Mouse (Mus musculus) midbrain, postnatal 0 days (tissue): ENCODE results near the gene Nat9. TPM values are rescaled to one million over a fixed set of nuclear protein-coding genes. Genes with fewer than 3 reads are reported as not detected.

Experiments used
- ATAC-seq: fragments of 200-750 bp; cut with Nextera tagmentation; 2 replicates; pipeline ENCODE4 v1.8.0; 2017; ENCODE audit warnings: moderate number of reproducible peaks, mild to moderate bottlenecking, moderate TSS enrichment, moderate library complexity; ENCODE audit not compliant: low FRiP score
- DNase-seq: peaks from one replicate; pipeline ENCODE4 v3.0.0-alpha.2; 2015; ENCODE audit warnings: low spot score
- H3K27ac ChIP-seq: fragments of 300-500 bp; sonication (generic); 2 replicates; pipeline ENCODE4 v1.5.1; 2014; ENCODE audit warnings: low read depth, mild to moderate bottlenecking, low read length, mixed read lengths
- H3K27me3 ChIP-seq: fragments of 300-500 bp; sonication (generic); 2 replicates; pipeline ENCODE4 v1.6.1; 2014; ENCODE audit warnings: low read length, control low read depth, mixed read lengths; ENCODE audit not compliant: insufficient read depth
- H3K36me3 ChIP-seq: fragments of 300-500 bp; sonication (generic); 2 replicates; pipeline ENCODE4 v1.6.1; 2014; ENCODE audit warnings: low read length, control low read depth, mixed read lengths; ENCODE audit not compliant: insufficient read depth
- H3K4me1 ChIP-seq: fragments of 300-500 bp; sonication (generic); 2 replicates; pipeline ENCODE4 v1.6.1; 2014; ENCODE audit warnings: mild to moderate bottlenecking, control low read depth, antibody characterized with exemption, low read length, mixed read lengths; ENCODE audit not compliant: insufficient read depth
- H3K4me2 ChIP-seq: fragments of 300-500 bp; sonication (generic); 2 replicates; pipeline ENCODE4 v1.6.1; 2014; ENCODE audit warnings: low read depth, mild to moderate bottlenecking, low read length, mixed read lengths; ENCODE audit not compliant: poor library complexity, severe bottlenecking
- H3K4me3 ChIP-seq: fragments of 300-500 bp; sonication (generic); 2 replicates; pipeline ENCODE4 v1.5.1; 2014; ENCODE audit warnings: low read depth, mild to moderate bottlenecking, low read length, moderate library complexity
- H3K9ac ChIP-seq: fragments of 300-500 bp; sonication (generic); replicated peaks from 2 replicates; pipeline ENCODE4 v1.6.1; 2014; ENCODE audit warnings: mild to moderate bottlenecking, low read length, moderate library complexity, mixed read lengths; ENCODE audit not compliant: poor library complexity, severe bottlenecking
- H3K9me3 ChIP-seq: fragments of 300-500 bp; sonication (generic); 2 replicates; pipeline ENCODE4 v1.6.1; 2016; ENCODE audit warnings: low read length, control low read depth
- CTCF ChIP-seq: IDR thresholded peaks from 2 replicates; pipeline ENCODE4 v1.5.1; 2016; ENCODE audit warnings: antibody characterized with exemption, mild to moderate bottlenecking
- WGBS: fragments of 180-500 bp; shearing (Covaris S2); extraction: QIAGEN DNeasy Blood & Tissue Kit; methylation state at CpG from one replicate; pipeline ENCODE4 v1.1.7; 2014; 5-methylcytosine and 5-hydroxymethylcytosine counted together
- polyA plus RNA-seq: library from polyadenylated mRNA; unstranded; fragments of >200 nt; fragmentation: Nextera tagmentation; extraction: Ambion mirVana; gene quantifications from 2 replicates; pipeline ENCODE4 v1.2.1, GENCODE M21; 2015
- total RNA-seq: library from RNA; depleted of rRNA; stranded (reverse); fragments of >200 nt; gene quantifications from 2 replicates; pipeline ENCODE4 v1.2.3, GENCODE M21; 2014

Nat9 gene
- total and polyA plus RNA-seq, 2 experiments from 2014 or later, result 17.5 to 19.3 TPM

DNA sequence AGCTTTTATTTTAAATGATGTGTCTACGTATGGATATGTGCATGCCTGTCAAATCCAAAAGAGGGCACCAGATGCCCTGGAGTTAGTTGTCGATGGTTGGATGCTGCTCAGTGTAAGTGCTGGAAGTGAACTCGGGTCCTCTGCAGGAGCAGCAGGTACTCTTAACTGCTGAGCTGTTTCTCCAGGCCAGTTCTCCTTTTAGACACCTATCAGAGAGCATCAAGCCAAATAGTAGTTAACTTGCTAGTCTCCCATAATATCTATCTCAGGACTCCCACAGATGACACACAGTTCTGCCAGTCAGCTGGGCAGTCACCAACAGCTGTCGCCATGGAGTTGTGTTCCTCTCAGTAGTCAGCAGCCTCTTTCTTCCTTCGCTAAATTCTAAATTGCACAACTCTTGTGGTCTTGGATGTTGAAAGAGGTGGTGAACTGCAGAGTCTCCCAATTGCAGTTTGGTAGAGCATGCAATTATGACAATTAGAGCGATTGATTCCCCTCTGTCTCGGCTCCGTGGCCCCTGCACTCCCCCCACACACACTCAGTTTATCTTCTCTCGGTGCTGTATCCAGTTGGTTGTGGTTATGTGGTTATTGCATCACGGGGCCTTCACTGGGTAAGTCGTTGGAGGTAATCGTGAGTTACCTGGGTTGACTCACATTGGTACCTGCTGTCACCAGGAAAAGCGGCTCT lies 1.0 kb upstream of the Nat9 start:
- Histone ChIP-seq H3K36me3 (peaks cover 4% of the 10 kb centered on the region; the same call in 1 of the 2 replicates), H3K4me1 (0 out of 2 replicates have a peak, but pooled peaks cover 5% of the 10 kb centered on the region), H3K4me3 (no peak overlapping the region), H3K4me2 (no peak overlapping the region), H3K27me3 (no peaks in the 10 kb centered on the region), H3K27ac (no peak overlapping the region), H3K9ac (no peak overlapping the region), H3K9me3 (no peaks in the 10 kb centered on the region)
- no peak for DNase-seq
- ATAC-seq, result no peak
- TF ChIP-seq CTCF, result no peak
- 89% methylated on average over 13 of the region's 13 CpGs for WGBS

DNA sequence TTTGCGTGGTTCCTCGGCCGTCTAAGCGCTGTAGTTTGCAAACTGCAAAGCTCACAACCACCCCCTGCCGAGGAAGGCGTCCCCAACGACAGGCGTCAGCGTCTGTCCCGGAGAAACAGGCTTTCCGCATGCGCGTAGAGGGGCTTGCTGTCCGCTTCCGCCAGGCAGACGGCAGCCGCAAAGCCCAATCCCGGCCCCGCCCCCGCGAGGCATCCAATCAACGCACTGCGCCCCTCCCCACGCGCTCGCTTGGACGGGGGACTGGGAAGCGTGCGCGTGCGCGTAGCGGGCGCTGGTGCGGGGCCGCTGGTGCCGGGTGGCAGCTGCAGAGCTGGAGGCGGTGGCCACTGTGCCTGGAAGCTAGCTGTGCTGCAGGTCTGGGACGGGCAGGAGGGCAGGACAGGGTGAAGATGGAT lies 427 bp downstream of the Nat9 start, which contains the start of gene Tmem104:
Gene Tmem104 (plus strand): TSS at position 264 of the 416 bp plus-strand sequence.
- DNase-seq (peak; percentile 99), ATAC-seq (peak; percentile 93)
- Histone ChIP-seq H3K4me1 (0 out of 2 replicates have a peak, but pooled peaks cover 5% of the 10 kb centered on the region), H3K9ac (peak within 1 kb of the TSS; percentile 81), H3K36me3 (peaks cover 9% of the 10 kb centered on the region; the same call in 1 of the 2 replicates), H3K4me3 (peak within 1 kb of the TSS; percentile 67), H3K27ac (peak within 1 kb of the TSS; percentile 82), H3K27me3 (no peaks in the 10 kb centered on the region), H3K4me2 (peak within 1 kb of the TSS; percentile 84), H3K9me3 (no peaks in the 10 kb centered on the region)
- under 1% methylated on average over 39 of the region's 39 CpGs for WGBS
- TF ChIP-seq CTCF, result peak; percentile 44; the same call in 1 of the 2 replicates

DNA sequence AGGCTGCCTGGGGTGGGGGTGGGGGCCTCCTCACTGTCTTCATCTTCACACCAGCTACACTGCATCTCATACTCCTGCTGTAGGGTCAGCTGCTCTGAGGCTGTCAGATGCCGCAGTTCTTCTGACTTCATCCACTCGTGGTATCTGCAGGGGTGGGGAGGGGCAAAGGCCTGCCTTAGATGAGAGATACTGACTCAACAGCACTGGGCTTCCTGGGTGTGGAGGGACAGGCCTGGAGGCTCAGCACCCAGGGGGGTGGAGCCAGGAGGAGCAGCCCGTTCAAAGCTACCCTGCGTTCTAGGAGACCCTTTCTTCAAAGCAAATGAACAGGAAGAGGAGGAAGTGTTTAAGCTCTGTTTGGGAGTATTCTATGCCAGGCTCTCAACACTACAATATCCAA lies 2.7 kb downstream of the Nat9 start:
- ATAC-seq, result no peak

DNA sequence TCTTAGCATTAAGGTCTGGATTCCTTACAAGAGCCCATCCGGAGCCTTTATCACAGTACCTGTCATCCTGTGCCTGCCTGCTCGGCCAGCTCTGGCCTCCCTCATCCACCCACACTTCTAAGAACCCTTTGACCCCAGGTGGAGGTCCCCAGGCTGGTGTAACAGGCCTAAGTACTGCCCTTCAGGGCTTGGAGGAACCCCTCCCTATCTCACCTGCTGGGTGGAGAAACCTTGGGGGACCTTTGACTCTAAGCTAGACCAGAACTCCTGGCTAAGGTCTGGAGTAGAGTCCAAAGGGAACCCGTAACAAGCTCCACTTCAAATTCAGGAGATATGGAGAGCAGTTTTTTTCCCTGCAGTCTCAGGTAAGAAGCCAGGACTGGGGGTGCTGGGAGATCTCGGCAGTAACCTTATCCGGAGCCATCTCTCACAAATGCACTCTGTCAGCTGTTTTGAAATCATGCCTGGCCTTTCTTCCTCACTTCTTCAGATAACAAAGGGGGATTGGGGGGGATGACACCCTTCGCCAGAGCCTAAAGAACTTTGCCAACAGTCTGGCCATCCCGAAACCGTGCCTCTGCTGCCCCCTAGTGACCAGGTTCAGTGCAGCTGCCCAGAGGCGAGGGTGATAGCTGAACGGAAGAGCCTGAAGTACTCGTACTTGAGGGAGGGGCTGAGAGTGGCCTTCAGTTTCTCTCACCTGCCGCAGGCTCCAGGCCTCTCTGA lies 5.6 kb downstream of the Nat9 start:
- H3K4me2 ChIP-seq, result no peak overlapping the region
- H3K4me3 ChIP-seq, result no peak overlapping the region
- WGBS, result 25% methylated on average over 12 of the region's 12 CpGs
- peaks cover 5% of the 10 kb centered on the region; the same call in 1 of the 2 replicates for H3K36me3 ChIP-seq
- no peaks in the 10 kb centered on the region for H3K9me3 ChIP-seq
- TF ChIP-seq CTCF, result peak; percentile 93
- DNase-seq, result peak; percentile 83
- H3K27me3 ChIP-seq, result no peaks in the 10 kb centered on the region
- ATAC-seq, result no peak
- H3K9ac ChIP-seq, result no peak overlapping the region
- H3K27ac ChIP-seq, result no peak overlapping the region
- H3K4me1 ChIP-seq, result 0 out of 2 replicates have a peak, but pooled peaks cover 2% of the 10 kb centered on the region

More for the DNA sequence above, 2.7 kb downstream of the Nat9 start:
- H3K4me3 ChIP-seq, result no peak overlapping the region
- 0 out of 2 replicates have a peak overlapping the region, but pooled peaks have one; percentile 19 for H3K9ac ChIP-seq
- peaks cover 5% of the 10 kb centered on the region; the same call in 1 of the 2 replicates for H3K36me3 ChIP-seq
- DNase-seq, result no peak
- no peak overlapping the region for H3K4me2 ChIP-seq
- 0 out of 2 replicates have a peak, but pooled peaks cover 5% of the 10 kb centered on the region for H3K4me1 ChIP-seq
- no peaks in the 10 kb centered on the region for H3K27me3 ChIP-seq
- no peak overlapping the region for H3K27ac ChIP-seq
- 50% methylated on average over 4 of the region's 4 CpGs for WGBS
- no peak for TF ChIP-seq CTCF
- H3K9me3 ChIP-seq, result no peaks in the 10 kb centered on the region

DNA sequence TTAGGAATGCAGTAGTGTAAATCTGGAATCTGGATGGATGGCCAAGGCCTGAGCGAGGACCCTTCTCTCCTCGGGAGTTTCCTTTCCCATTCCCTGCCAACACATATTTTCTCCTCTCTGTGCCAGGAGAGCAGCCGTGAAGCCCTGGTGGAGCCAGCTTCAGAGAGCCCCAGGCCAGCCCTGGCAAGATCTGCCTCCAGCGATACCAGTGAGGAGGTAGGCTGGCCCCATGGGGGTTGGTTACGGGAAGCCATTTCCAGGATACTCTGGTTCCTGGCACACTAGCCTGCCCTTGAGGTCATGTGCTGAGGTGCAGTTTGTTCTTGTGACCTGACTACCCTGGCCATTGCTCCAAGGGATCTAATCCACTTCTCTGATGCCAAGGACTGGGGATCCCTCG lies 7.8 kb downstream of the Nat9 start:
- H3K9ac ChIP-seq, result no peak overlapping the region
- H3K9me3 ChIP-seq, result no peaks in the 10 kb centered on the region
- H3K36me3 ChIP-seq, result peaks cover 5% of the 10 kb centered on the region; the same call in 1 of the 2 replicates
- DNase-seq, result no peak
- no peak for ATAC-seq
- no peak overlapping the region for H3K4me3 ChIP-seq
- peaks cover 5% of the 10 kb centered on the region; the same call in 1 of the 2 replicates for H3K4me1 ChIP-seq
- 78% methylated on average over 6 of the region's 6 CpGs for WGBS
- peak overlapping the region; percentile 57 for H3K27ac ChIP-seq
- H3K4me2 ChIP-seq, result no peak overlapping the region
- H3K27me3 ChIP-seq, result 0 out of 2 replicates have a peak, but pooled peaks cover 2% of the 10 kb centered on the region
- no peak for TF ChIP-seq CTCF
